Mouse (Mus musculus) heart, embryonic 14.5 days (tissue): ENCODE measurements around the gene Sufu. TPM values are rescaled to one million over a fixed set of nuclear protein-coding genes. Genes with fewer than 3 reads are reported as not detected.

Experiments used
- ATAC-seq: fragments of 200-750 bp; cut with Nextera tagmentation; 2 replicates; pipeline ENCODE4 v1.8.0; 2017; ENCODE audit warnings: low read depth, moderate TSS enrichment; ENCODE audit not compliant: insufficient number of reproducible peaks, insufficient read depth, low FRiP score
- H3K27ac ChIP-seq, 2 experiments: fragments of 200-500 bp in 1 of 2; fragments of 300-500 bp in 1 of 2; sonication (generic) in 1 of 2; replicated peaks in 1 of 2; 2 replicates each; pipeline ENCODE4 v1.5.1; 2012 to 2014; ENCODE audit warnings: low read depth in 2 of 2, low read length in 2 of 2, control low read depth in 1 of 2, mild to moderate bottlenecking in 1 of 2, mixed read lengths in 1 of 2; ENCODE audit not compliant: control insufficient read depth in 1 of 2, insufficient read depth in 1 of 2
- H3K27me3 ChIP-seq: fragments of 300-500 bp; sonication (generic); 2 replicates; pipeline ENCODE4 v1.6.1; 2014; ENCODE audit warnings: mild to moderate bottlenecking, low read length, control low read depth; ENCODE audit not compliant: control insufficient read depth, insufficient read depth
- H3K36me3 ChIP-seq: fragments of 300-500 bp; sonication (generic); 2 replicates; pipeline ENCODE4 v1.6.1; 2014; ENCODE audit warnings: mild to moderate bottlenecking, control low read depth, low read length, mixed read lengths; ENCODE audit not compliant: control insufficient read depth, insufficient read depth
- H3K4me1 ChIP-seq, 2 experiments: fragments of 200-500 bp in 1 of 2; fragments of 300-500 bp in 1 of 2; sonication (generic) in 1 of 2; 2 replicates each; pipeline ENCODE4 v1.6.1; 2012 to 2014; ENCODE audit warnings: low read length in 2 of 2, control low read depth in 1 of 2, mixed read lengths in 1 of 2; ENCODE audit not compliant: control insufficient read depth in 2 of 2, insufficient read depth in 2 of 2
- H3K4me2 ChIP-seq: fragments of 300-500 bp; sonication (generic); 2 replicates; pipeline ENCODE4 v1.6.1; 2014; ENCODE audit warnings: mild to moderate bottlenecking, low read length
- H3K4me3 ChIP-seq, 2 experiments: fragments of 200-500 bp in 1 of 2; fragments of 300-500 bp in 1 of 2; sonication (generic) in 1 of 2; 2 replicates each; pipeline ENCODE4 v1.5.1; 2012 to 2014; ENCODE audit warnings: low read length in 2 of 2, mild to moderate bottlenecking in 2 of 2, control low read depth in 1 of 2, low read depth in 1 of 2, moderate library complexity in 1 of 2; ENCODE audit not compliant: control insufficient read depth in 1 of 2, insufficient read depth in 1 of 2
- H3K9ac ChIP-seq: fragments of 300-500 bp; sonication (generic); 2 replicates; pipeline ENCODE4 v1.6.1; 2014; ENCODE audit warnings: mild to moderate bottlenecking, low read length
- H3K9me3 ChIP-seq: fragments of 300-500 bp; sonication (generic); 2 replicates; pipeline ENCODE4 v1.6.1; 2016; ENCODE audit warnings: low read length, control low read depth; ENCODE audit not compliant: control insufficient read depth
- WGBS: fragments of 180-500 bp; shearing (Covaris S2); extraction: QIAGEN DNeasy Blood & Tissue Kit; methylation state at CpG from one replicate; pipeline ENCODE4 v1.1.7; 2014; 5-methylcytosine and 5-hydroxymethylcytosine counted together
- polyA plus RNA-seq: library from polyadenylated mRNA; unstranded; fragments of >200 nt; fragmentation: Nextera tagmentation; extraction: Ambion mirVana; gene quantifications from 2 replicates; pipeline ENCODE4 v1.2.1, GENCODE M21; 2014

Gene Sufu
- polyA plus RNA-seq, 1 experiment from 2014 or later, result 18.8 TPM

DNA sequence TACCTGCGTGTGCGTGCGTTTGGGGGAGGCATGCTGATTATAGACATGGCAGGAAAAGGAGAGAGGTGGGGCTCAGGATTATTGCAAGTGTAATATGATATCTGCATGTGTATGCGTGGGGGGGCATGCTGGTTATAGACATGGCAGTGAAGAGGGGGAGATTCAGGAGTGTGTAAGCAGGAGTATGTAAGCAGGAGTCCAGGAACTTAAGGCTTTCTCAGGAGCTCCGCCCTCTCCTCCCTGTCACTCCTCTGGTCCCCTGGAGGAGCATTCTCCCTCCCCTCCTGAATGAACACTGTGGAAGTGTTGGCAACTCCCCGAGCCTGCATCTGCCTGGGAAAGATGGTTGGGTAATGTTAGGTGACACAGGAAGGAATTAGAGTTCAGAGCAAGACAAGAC, 51.2 kb downstream of the Sufu start:
- no peak for ATAC-seq
- no peak overlapping the region for H3K4me3 ChIP-seq
- no peak overlapping the region; the same call in 1 of the 2 replicates for H3K9ac ChIP-seq
- WGBS, result 47% methylated on average over 6 of the region's 6 CpGs
- H3K27me3 ChIP-seq, result no peaks in the 10 kb centered on the region
- H3K9me3 ChIP-seq, result no peaks in the 10 kb centered on the region
- H3K36me3 ChIP-seq, result peaks cover 13% of the 10 kb centered on the region
- H3K4me2 ChIP-seq, result no peak overlapping the region
- H3K27ac ChIP-seq, result 0 out of 4 replicates have a peak overlapping the region, but pooled peaks of 1 of the 2 experiments have one; percentile 14
- peaks cover 10 to 23% of the 10 kb centered on the region in 2 experiments; a peak in 3 of 4 replicates for H3K4me1 ChIP-seq

DNA sequence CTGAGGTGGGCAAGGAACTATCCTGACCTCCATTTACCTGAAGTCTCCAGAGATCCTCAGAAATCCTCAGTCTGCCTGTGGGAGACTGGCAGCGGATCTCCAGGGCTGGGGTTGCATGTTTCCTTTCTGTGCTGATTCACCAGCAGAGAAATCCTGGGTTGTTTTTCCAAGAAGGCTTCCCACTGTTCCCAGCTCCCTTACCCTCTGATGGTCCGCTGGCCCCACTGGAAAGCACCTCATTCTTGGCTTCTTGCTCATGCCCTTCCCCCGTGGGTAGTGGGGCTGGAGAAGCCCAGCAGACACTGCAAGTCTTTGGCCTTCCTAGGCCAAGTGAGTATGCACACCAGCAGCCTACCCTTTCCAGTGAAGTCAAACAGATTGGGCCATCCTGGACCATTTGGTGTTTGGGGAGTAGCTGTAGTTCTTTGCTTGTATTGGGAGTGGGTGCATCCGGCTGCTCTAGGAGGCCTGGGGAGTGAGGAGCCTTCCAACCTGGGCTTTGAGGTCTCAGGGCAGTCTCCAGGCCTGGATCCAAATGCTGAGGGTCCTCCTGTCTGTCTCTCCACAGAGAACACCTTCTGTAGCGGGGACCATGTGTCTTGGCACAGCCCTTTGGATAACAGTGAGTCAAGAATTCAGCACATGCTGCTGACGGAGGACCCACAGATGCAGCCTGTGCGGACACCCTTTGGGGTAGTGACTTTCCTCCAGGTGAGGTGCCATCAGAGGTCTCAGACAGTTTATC, 52.7 kb downstream of the Sufu start:
- H3K4me1 ChIP-seq, result peaks cover 19 to 38% of the 10 kb centered on the region in 2 experiments

GRCm38 (mm10) chr19:46452052-46452827, 55.5 kb downstream of the Sufu start:
- no peaks in the 10 kb centered on the region for H3K9me3 ChIP-seq
- no peak overlapping the region for H3K9ac ChIP-seq
- WGBS, result 40% methylated on average over 10 of the region's 10 CpGs
- H3K27me3 ChIP-seq, result no peaks in the 10 kb centered on the region
- peak overlapping the region in 1 of 2 experiments; percentile 26; a peak in 1 of 4 replicates for H3K27ac ChIP-seq
- no peak overlapping the region for H3K4me2 ChIP-seq
- H3K4me1 ChIP-seq, result peaks cover 44 to 66% of the 10 kb centered on the region in 2 experiments
- no peak overlapping the region for H3K4me3 ChIP-seq
- peaks cover 19% of the 10 kb centered on the region for H3K36me3 ChIP-seq
- ATAC-seq, result no peak

More for the DNA sequence above, 52.7 kb downstream of the Sufu start:
- WGBS, result 76% methylated on average over 7 of the region's 7 CpGs
- no peak overlapping the region for H3K27ac ChIP-seq
- peaks cover 19% of the 10 kb centered on the region for H3K36me3 ChIP-seq
- H3K4me3 ChIP-seq, result no peak overlapping the region
- no peaks in the 10 kb centered on the region for H3K27me3 ChIP-seq
- ATAC-seq, result no peak
- no peaks in the 10 kb centered on the region for H3K9me3 ChIP-seq
- H3K9ac ChIP-seq, result no peak overlapping the region
- no peak overlapping the region for H3K4me2 ChIP-seq

GRCm38 (mm10) chr19:46452916-46453315, 56.2 kb downstream of the Sufu start:
- H3K4me2 ChIP-seq, result no peak overlapping the region
- peaks cover 23% of the 10 kb centered on the region for H3K36me3 ChIP-seq
- no peak overlapping the region for H3K4me3 ChIP-seq
- no peak overlapping the region for H3K9ac ChIP-seq
- no peak for ATAC-seq
- no peaks in the 10 kb centered on the region for H3K9me3 ChIP-seq
- peak overlapping the region in 1 of 2 experiments; percentile 94; a peak in 2 of 4 replicates for H3K27ac ChIP-seq
- peaks cover 47 to 68% of the 10 kb centered on the region in 2 experiments for H3K4me1 ChIP-seq
- 78% methylated on average over 9 of the region's 9 CpGs for WGBS
- H3K27me3 ChIP-seq, result no peaks in the 10 kb centered on the region

- Histone ChIP-seq H3K9ac (peak overlapping the region; percentile 69), H3K4me1 (peaks cover 52 to 74% of the 10 kb centered on the region in 2 experiments), H3K36me3 (peaks cover 31% of the 10 kb centered on the region), H3K4me2 (peak overlapping the region; percentile 45), H3K9me3 (no peaks in the 10 kb centered on the region), H3K27ac (peak overlapping the region; percentile 73 to 94), H3K27me3 (no peaks in the 10 kb centered on the region), H3K4me3 (no peak overlapping the region)
- WGBS, result 22% methylated on average over 20 of the region's 20 CpGs
- ATAC-seq, result peak; percentile 24; the same call in 1 of the 2 replicates
Measured at GRCm38 (mm10) chr19:46454126-46454880, 57.6 kb downstream of the Sufu start.

- H3K27ac ChIP-seq, result peak overlapping the region; percentile 73 to 94
- no peaks in the 10 kb centered on the region for H3K27me3 ChIP-seq
- H3K36me3 ChIP-seq, result peaks cover 32% of the 10 kb centered on the region
- ATAC-seq, result peak; percentile 76
- H3K4me2 ChIP-seq, result peak overlapping the region; percentile 45
- no peak overlapping the region for H3K4me3 ChIP-seq
- H3K4me1 ChIP-seq, result peaks cover 59 to 81% of the 10 kb centered on the region in 2 experiments
- no peaks in the 10 kb centered on the region for H3K9me3 ChIP-seq
- WGBS, result 0% methylated on average over 1 of the region's 1 CpGs
- peak overlapping the region; percentile 69 for H3K9ac ChIP-seq
Measured at GRCm38 (mm10) chr19:46455032-46455431, 58.3 kb downstream of the Sufu start.

- peak overlapping the region; percentile 73 to 94 for H3K27ac ChIP-seq
- peaks cover 64 to 87% of the 10 kb centered on the region in 2 experiments for H3K4me1 ChIP-seq
- WGBS, result 84% methylated on average over 8 of the region's 8 CpGs
- peaks cover 30% of the 10 kb centered on the region for H3K36me3 ChIP-seq
- H3K4me2 ChIP-seq, result peak overlapping the region; percentile 45
- no peaks in the 10 kb centered on the region for H3K9me3 ChIP-seq
- H3K4me3 ChIP-seq, result no peak overlapping the region
- ATAC-seq, result no peak
- no peaks in the 10 kb centered on the region for H3K27me3 ChIP-seq
- peak overlapping the region; percentile 69 for H3K9ac ChIP-seq
Measured at GRCm38 (mm10) chr19:46455556-46455955, 58.9 kb downstream of the Sufu start.
